Mouse (Mus musculus) layer of hippocampus, adult 9-11 months (tissue): ENCODE results near the gene Efcab9.

Source experiments
- DNase-seq: peaks from one replicate; pipeline ENCODE4 v3.0.0; 2022

The Efcab9 gene

DNA sequence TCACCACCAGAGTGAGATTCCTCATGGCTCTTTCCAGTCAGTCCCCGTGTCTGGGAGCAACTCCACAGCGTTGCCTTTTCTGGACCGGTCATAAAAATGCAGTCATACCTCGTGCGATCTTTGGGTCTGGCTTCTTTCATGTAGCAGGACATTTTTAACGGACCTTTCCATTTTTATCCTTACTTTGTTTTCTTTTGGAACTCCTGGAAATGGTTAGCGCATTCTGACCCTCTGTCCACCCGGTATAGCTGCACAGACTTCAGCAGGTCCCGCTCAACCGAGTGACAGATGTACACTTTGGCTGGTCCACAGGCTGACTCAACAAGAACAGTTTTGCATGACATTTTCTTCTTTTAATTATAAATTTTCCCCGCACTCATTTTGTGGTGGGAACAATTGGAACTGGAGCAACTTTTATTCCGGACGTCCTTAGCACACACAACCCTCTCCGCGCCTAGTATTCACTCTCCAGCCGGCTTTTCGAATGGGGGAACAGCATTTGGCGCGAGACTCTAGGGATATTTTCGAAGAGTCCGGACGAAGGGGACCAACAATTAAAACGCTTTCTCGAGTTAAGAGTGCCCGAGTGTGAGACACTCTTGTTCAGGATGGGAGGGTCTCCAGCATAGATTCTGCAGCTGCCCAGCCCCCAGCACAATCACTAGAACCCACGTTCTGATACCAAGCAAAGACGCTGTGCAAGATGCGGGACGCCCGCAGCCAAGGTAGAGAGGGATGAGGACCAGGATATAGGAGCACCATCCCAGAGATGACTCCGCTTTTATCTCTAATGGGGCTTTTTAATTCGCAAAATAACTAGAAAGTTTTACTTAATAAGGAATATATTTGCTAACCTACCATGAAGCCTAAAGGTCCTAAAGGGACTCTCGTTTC, at the start of gene Efcab9:
Gene Efcab9, minus strand, starts transcription at position 211 of the 894 bp plus-strand sequence.
- DNase-seq, result no peak

DNA sequence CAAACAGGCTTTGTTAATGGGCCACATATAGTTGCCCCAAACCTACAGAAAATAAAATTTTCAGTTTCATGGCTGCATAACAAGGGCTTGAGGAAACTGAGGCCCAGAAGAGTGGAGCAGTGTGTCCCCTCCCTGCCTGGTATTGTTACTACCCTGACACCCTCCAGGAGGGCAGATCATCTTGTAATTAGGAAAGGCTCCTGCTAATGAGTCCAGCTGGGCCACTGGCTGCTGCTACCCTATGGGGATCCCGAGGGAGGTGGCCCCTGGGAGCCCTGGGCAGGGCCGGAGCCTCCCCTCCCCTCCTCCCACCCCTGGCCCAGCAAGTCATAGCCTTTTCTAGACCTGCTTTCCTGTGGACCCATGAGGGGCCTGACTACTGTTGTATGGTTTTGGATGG, 49.1 kb upstream of the Efcab9 start:
- DNase-seq, result no peak

DNA sequence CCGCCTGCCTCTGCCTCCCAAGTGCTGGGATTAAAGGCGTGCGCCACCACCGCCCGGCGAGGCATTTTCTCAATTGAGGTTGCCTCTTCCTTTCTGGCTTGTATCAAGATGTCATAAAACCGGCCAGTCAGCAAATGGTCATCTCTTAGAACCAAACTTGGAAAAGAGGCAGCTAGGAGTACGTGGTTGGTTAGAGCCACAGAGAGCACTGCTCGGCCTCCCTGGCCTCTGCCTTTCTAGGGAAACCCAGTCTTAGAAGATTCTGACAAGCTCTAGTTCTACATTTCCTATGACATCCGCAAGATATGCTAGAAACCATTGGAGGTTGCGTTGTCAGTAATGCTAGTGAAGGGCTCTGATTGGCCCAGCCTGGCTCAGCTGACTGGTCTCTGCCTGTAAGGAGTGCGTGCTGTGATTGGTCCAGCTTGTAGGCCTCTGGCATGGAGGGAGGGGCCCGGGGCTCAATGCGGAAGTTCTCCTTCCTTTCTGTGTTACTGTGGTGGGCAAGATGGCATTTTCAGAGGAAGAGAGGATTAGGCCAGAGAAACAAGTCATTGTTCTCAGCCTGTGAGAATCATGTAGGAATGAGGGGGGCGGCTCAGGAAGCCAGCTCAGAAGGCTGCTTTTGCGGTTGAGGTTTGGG, 48.5 kb upstream of the Efcab9 start:
- DNase-seq, result peak; percentile 87

DNA sequence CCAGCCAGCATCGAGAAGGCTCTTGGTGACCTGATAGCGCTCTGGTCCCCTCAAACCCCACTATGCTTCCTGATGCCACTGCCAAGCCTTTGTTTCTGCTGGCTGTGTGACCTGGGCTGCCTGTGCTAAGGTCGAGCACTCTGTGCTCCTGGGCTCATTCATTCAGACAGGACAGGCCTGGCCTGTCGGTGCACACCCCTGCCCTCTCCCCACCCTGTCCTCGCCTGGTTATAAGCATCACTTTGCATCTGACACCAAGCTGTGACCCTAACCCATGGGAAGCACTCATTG, 44.8 kb upstream of the Efcab9 start:
- no peak for DNase-seq

DNA sequence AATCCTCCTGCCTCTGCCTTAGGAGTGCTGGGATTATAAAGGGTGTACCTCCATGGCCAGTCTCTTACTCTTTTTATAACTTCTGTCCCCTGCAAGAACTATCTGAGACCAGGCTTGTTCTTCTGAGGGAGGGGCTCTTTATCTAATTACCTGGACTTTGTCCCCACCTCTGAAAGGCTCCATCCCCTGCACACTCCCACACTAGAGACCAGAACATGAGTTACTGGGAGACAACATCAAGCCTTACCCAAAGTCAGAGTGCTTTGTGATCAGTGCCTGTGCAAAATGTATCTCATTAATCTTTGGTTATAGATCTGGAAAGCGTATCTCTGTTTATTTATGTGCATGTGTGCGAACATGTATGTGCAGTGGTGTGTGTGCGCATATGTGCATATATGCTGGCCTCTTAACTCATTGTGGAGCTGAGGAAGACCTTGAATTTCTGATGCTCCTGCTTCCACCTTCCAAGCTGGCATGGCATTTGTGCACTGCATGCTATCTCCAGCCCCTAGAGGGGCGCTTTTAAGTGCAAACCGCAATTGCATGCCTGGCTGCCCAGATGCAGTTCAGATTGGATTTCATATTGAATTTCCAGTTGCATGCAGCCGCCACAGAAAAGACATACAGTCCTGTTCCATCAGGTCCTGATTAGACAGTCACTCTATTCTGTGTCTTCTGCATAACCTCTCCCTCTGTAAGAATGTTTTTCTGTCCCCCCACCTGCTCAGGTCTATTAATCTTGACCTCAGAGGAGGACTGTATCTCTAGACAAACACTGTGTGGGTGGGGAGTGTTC, 44.3 kb upstream of the Efcab9 start:
- no peak for DNase-seq

DNA sequence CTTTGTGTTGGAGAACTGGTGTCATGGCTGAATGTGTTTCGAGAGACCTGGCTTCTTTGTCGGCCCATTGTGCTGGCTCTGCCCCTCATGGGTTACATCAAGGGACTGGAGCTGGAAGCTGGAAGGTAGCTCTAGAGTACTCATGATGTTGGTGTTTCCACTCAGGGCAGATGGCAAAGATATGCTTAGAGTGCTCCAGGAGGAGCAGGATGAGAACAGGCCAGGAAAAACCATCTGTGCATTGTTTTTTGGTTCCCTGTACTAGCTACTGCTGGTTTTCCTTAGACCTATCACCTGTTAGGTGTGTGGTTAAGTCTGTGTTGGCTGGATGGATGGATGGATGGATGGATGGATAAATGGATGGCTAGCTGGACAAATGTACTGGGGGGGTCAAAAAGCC, 41.8 kb upstream of the Efcab9 start:
- DNase-seq, result no peak

DNA sequence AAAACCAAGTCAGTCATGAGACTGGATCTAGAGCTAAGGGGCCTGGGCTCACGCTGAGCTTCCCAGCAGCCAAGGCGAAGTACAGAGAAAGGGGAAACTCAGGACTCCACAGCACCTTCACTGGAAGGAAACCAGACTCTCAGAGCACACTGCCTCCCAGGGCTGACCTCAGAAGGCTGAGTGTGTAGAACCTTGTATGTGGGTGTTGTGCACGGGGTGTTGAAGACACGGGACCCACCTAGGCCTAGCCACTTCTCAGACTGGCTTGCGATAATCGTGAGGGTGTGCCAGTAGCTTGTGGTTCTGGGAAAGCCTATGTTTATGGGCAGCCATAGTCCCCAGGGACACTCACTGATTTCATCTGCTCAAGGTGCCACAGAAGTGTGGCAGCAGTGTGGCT, 39.2 kb upstream of the Efcab9 start:
- DNase-seq, result no peak

DNA sequence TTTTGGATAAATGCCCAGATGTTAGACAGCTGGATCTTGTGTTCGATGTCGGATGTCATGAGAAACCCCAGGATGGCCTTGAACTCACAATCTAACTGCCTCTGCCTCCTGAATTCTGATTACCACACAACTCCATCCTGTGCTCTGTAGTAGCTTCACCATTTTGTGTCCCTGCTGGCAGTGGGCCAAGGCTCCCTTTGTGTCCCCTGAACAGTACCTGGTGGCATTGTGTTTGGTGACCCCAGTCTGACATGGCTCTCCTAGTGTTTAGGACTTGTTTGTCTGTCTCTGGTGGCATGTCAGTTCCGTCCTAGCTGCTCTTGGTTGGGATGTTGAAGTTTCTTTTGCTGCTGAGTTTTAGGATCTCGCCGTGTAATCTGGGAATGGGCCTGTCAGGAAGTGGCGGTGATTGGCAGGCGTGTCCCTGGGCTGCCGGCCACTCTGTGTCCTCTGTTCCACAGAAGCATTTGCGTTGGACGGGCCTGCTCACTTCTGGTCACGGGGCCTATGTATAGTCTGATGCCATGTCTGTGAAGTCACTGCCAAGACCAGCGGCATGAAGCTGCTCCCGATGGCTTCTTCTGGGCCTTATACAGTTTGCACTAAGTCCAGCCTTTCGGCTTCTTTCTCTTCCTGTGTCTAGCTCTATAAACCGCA, 36.9 kb upstream of the Efcab9 start:
- DNase-seq, result no peak

DNA sequence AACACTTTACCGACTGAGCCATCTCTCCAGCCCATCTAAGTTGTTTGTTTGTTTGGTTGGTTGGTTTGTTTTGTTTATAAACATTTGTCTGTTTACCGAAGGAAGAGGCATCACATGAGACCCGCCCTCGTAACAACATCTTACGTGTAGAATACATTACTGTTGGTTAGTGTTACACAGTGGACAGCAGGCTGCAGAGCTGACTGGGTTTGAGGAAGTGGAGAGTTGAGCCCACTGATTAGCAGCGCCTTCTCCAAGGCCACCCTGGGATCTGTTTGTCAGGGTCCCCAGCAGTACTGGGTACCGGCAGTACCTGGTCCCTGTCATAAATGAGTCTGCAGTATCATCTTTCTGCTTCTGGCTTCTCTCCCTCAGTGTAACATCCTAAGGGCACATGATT, 36.2 kb upstream of the Efcab9 start:
- DNase-seq, result no peak

DNA sequence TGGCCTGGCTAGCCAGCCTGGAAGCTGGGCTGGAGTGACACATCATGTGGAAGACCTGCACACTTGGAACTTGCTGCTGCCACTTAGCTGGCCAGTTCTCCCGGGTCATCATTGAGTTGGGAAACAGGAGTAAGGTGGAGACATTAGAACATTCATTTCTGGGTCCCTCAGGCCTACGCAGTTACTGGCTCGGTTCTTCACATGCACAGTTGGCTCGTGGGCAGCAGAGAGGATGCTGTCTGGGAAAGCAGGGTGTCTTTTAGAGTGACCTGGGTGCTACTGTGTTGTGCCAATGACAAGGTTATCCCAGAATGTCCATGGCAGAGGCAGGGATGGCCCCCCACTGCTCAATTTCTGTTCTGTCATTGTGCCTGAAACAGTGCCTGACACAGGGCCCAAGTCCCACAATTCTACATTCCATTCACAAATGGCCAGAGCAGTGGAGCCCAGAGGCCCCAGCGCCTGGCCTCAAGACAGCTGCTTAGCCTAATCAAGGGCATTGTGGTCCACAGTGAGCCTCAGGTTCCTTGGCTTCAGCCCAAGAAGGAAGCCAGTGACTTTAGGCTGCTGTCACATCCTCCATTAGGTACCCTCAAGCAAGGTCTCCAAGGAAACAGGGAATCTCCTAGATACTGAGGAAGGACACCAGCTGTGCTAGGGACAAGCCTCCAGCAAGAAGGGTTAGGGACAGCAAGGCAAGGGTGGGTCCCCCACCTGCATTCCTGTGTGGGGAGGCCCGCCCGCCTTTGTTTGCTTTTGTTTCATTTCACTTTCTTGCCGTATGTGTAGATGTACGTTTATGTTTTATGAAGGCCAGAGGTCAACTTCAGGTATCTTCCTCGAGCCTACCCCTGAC, 35.3 kb upstream of the Efcab9 start:
- no peak for DNase-seq

DNA sequence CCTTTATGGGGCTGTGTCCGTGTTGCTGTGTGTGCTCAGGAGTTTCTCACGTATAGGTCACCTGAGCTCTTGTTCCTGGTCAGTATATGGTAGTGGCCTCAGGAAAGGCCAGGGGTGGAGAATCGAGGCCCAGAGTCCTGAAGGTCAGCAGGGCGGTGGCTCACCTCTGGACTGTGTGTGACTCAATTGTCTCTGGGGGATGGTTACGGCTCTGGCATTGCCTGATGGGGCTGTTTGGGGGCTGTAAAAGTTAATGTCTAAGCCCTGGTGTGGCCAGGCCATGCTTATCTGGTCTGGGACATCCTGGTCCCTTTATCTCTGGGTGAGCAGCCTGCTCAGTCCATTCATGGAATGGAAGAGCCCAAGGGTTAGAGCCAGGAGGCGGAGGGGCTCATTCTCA, 34.3 kb upstream of the Efcab9 start:
- no peak for DNase-seq

DNA sequence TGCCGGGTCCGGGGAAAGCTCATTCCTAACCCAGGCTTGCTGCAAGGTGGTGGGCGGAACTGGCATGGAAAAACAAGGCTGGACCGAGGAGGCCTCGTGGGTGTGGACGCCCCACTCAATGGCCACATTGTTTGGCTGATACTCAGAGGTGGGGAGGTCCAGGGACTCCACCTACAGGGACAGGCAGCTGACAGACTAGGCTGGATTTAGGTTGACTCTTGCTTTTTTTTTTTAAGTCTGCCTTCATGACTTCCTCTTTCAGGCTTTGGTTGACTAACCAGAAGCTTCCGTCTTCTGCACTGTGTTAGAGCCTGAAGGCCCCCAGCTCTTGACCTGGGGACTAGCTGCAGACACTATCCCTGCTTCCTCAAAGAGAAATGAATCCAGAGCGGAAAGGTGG, 33.2 kb upstream of the Efcab9 start:
- peak; percentile 73 for DNase-seq

DNA sequence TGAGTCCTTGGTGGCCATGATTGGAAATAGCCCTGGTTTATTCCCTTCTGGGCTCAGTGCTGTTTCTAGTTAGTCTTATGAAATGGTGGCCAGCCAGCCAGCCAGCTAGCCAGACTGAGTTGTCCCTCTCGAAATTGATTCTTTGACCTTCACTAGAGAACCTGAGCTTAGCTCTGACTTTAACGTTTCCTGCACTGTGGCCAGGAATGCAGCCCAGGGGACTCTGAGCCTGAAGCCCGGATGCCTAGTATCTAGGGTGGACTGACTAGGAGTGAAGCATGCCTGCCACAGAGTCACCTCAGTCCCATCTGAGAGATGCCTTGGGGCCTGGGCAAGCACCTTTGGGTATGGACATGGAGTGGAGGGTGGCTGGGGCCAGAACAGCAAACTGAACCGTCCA, 32.7 kb upstream of the Efcab9 start:
- no peak for DNase-seq

DNA sequence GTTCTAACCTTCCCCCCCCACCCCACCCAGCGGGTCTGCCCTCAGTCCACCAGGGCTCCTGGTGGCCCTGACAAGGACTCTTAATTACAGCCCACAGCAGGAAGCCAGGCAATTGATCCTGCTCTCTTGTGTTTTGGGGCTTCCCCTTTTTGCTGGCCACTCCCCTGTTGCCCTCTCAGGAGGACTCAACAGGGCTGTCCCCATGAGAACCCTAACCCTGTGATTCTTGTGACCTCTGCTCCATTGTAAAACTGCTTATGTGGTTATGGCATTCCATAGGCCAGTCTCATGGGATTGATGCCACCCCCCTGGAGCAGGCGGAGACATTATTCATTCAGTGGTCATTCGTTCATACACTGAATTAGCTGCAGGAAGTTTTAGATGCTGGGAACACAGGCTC, 31.8 kb upstream of the Efcab9 start:
- no peak for DNase-seq

DNA sequence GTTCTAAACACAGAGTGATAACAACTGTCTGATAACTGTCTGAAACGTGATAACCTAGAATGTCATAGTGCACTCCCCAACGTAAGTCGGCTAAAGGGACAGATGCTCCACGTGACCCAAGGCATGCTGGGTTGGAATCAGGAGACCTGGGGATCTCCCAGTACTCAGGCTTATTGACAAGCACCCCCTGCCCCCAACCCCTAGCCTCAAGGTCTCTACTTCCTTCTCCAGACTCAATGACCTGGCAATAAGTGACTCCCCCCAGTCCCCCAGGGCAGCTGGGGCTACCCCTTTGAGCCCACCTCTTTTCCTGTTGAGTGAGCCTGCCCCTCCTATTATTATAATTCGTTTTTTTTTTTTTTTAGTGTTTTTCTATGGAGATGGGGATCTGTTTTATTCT, 30.8 kb upstream of the Efcab9 start:
- no peak for DNase-seq

DNA sequence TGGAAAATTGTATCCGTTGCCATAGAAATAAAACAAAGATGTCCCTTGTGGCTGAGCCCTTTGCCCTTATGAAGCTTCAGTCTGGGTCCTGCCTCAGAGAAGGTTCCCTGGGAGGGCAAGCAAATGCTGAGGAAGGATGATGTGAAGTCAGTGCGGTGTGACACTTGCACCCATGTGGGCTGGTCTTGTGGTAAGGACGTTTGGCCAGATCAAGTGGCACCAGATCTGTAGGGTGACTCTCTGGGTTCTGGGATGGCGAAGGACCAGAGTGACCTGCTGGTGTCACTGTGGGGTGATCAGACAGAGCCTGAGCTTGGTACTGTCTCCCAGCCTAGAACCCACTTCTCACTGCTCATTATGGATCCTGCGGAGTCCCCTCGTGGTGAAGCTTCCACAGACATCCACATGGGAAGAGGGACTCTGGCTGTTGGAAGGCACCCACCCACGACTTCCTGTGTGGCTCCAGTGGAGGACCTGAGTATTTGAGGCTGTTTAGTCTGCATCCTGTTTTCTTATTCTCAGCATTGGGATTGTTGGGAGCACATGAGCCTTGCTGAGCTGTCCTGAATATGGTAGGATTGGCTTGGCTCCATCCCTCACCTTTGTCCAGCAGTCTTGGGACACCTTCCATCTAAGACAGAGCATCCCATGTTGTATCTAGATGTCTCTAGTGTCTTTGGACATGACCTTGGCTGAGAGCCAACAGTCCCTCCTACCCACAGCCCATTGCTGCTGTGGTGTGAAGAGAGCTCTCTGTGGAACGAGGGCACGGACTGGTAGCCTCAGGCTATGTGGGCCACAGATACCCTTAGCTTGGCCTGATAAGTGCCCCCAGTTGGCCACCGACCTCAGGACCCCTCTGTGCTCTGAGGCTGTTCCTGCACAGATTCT, 29.8 kb upstream of the Efcab9 start:
- DNase-seq, result no peak

DNA sequence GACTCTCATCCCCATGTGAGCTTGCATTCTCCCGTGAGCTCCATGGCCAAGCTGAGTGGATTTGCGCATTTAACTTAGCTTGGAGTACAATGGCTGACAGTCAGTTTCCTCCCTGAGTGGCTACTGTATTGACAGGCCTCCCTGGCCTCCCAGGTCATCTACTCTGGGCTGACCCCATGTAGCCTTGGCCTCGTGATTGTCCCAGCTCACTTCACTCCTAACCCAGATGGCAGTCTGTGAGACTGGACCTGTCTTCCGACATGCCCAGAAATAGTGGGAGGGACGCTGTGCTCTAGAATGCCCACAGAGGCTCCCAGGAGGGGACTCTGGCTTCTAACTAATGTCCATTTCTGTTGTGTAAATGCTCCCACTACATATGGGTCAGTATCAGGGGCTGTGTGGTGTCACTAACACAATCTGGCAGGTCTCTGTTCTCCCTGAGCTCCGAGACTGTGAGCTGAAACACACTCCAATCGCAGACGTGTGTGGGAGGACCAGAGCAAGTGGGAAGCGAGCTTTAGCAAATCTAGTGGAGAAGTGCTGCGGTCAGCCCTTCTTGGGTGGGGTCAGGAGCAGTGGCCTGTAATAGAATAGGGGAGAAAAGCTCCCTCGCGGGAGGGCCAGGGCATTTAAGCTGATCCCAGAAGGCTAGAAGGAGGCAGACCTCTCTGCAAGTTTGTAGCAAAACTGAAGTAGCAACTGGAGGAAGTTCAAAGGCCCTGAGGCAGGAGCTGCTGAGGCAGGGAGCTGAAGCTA, 28.3 kb upstream of the Efcab9 start:
- no peak for DNase-seq

DNA sequence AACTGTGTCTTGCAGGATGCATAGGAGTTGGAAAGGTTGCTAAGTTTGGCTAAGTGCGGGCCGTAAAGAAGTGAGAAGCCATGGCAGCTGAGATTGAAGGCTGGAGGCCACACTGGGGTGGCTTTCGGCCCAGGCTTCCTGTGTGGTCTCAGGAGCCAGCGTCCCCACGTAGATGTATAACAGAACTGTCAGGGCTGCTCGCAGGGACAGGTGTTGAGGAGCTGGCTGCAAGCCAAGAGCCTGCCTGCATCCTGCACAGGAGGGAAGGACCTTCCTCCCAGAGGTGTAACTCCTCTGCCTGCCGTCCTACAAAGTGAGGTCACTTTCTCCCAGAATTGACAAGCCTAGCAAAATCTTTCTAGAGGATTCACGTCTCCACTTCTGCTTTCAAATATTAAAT, 26.8 kb upstream of the Efcab9 start:
- DNase-seq, result no peak

DNA sequence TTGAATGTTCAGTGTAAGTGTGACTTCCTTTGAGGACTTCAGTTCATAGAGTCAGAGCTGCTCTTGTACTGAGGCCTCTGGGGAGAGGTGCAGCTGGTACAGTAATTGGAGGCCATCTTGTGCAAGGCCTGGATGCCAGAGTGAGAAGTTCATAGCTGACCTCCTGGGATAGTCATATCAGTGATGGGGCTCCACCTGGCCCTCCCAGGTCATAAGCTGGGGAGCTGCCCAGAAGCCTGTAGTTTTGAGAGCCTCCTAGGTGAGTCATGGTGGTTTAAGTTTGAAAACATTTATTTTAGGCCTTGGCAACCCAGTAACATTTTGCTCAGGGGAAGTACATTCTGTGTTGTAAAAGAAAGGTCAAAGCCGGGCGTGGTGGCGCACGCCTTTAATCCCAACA, 26.1 kb upstream of the Efcab9 start:
- no peak for DNase-seq

DNA sequence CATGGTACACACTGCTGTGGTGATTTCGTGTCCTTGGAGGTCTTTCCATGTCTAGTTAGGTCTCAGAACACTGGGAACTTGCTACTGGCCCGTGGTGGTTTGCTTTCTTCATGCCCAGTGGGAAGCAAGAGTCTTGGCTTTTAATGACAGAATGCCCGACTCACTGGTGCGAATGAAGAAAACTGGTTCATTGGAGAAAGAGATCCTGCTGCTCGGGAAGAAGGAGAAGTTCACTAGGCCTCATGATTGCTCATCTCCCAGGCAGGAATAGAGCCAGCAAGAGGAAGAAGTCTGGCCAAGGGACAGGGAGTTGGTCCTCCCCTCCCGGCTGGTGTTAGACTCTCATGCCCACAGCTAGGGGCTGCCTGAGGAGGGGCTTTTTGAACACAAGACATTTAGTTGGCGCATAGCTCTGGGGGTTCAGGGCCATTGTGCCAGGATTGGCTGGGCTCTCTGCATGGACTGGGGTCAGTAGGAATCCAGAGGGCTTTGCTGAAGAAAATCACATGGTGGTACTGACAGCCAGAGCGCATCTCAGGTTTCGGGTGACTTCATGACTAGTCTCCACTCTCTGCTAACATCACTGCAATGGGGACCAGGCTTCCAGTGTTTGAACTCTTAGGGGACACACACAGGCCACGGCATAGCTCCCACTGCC, 24.6 kb upstream of the Efcab9 start:
- no peak for DNase-seq
